Mouse (Mus musculus) layer of hippocampus, adult 2 months (tissue): ENCODE measurements around the gene Ube2s. TPM values are rescaled to one million over a fixed set of nuclear protein-coding genes. Genes with fewer than 3 reads are reported as not detected.
"Not testable (repeated sequence)": the region's sequence is repeated elsewhere in the genome, so short reads cannot be mapped to it uniquely, and the experiment has no call there.

Experiments used
- DNase-seq, 2 experiments: peaks; one replicate each; pipeline ENCODE4 v3.0.0; 2022; ENCODE audit warnings: low spot score in 2 of 2
- H3K27ac ChIP-seq: fragments of 200-600 bp; 2 replicates; pipeline ENCODE4 v1.8.1; 2022
- H3K4me3 ChIP-seq: fragments of 200-600 bp; 2 replicates; pipeline ENCODE4 v1.8.1; 2022; ENCODE audit warnings: mild to moderate bottlenecking
- CTCF ChIP-seq: fragments of 200-600 bp; conservative IDR thresholded peaks from 2 replicates; pipeline ENCODE4 v1.8.1; 2022; ENCODE audit warnings: antibody characterized with exemption, mild to moderate bottlenecking, moderate library complexity
- total RNA-seq, 2 experiments: library from RNA; stranded (reverse); gene quantifications; 2 replicates each; pipeline ENCODE4 v1.2.3; 2021

Ube2s gene
- total RNA-seq, 2 experiments from 2014 or later = 106 to 108 TPM

DNA sequence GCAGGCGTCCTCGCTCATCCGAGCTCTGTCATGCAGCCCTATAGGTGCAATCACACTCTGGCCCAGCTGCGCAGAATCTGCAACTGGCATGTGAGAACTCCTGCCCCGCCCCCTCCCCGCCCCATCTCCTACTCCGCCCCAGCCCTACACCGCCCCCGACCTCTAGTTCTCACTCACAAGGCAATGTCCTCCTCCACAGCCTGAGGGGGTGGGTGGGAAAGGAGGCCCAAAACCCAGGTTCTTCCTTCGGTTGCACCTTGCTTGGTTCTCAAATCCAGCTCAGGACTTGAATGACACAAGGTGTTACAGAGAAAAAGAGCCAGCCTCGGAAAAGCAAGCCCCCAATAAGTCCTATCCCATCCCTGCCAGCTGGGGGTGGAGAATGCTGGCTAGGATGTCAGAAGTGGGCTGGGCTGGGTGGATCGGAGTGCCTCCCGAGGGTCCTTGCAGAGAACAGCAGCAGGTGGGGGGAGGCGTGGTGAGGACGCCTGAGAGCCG, 30.3 kb upstream of the Ube2s start:
- Histone ChIP-seq H3K27ac (peak overlapping the region; percentile 97), H3K4me3 (peak overlapping the region; percentile 72)
- peak; percentile 41 to 57 for DNase-seq
- TF ChIP-seq CTCF = no peak

- peak overlapping the region; percentile 97 for H3K27ac ChIP-seq
- DNase-seq = peak; percentile 61 to 75
- peak overlapping the region; percentile 72 for H3K4me3 ChIP-seq
- TF ChIP-seq CTCF = no peak
Measured at GRCm38 (mm10) chr7:4842077-4842476, 29.7 kb upstream of the Ube2s start.

DNA sequence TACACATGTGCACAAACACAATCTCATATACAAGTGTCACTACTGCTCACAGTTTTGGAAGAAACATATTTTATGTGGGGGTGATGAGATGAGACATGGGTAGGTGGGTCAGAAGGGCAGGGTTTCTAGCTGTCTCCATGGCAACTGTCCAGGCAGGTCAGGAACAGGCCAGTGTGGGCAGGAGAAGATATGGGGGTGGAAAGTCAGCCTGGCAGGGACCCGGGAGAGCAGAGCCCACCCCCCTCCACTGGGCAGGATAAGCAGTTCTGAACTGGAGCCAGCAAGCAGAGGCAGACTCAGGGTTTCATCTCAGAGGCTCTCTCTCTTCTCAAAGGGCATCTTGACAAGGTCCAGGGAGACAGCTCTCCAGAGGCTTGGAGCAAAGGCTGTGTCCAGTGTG, 25.2 kb upstream of the Ube2s start:
- DNase-seq = no peak
- no peak for TF ChIP-seq CTCF
- H3K27ac ChIP-seq = no peak overlapping the region
- H3K4me3 ChIP-seq = no peak overlapping the region

- TF ChIP-seq CTCF = peak; percentile 74
- Histone ChIP-seq H3K27ac (peak overlapping the region; percentile 28; the same call in 1 of the 2 replicates), H3K4me3 (peak overlapping the region; percentile 51)
- DNase-seq = no peak
Measured at GRCm38 (mm10) chr7:4836351-4836792, 24.0 kb upstream of the Ube2s start.

DNA sequence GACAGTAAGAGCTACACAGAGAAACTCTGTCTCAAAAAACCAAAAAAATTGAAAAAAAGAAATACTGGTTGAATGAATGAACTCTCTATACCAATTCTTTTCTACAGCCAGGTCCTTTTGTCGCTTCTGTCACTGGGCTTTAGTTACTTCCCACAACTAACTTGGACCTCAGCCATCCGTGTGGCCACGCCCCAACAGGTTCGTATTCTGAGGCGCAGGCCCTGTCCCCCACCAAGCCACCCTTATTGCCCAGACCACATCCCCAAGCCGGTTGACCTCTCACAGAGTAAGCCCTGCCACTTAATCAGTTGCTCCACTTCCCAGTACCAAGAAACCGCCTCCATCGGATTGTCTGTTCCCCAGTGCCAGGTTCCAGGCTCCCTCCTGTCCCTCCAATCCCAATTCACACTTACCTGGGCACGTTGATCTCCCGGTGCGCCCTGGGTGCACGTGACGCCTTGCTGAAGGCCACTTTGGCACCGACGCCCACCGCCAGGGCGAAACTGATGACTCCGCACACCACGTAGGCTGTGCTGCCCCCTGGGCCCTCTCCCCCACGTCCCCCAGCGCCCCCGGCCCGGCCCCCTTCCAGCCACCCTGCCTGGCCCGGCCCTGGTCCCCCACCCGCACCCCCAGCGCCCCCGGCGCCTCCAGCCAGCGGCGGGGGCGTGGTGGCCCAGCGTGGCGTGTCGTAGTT, 23.4 kb upstream of the Ube2s start:
- Histone ChIP-seq H3K27ac (peak overlapping the region; percentile 28; the same call in 1 of the 2 replicates), H3K4me3 (peak overlapping the region; percentile 51)
- DNase-seq = no peak
- TF ChIP-seq CTCF = no peak

DNA sequence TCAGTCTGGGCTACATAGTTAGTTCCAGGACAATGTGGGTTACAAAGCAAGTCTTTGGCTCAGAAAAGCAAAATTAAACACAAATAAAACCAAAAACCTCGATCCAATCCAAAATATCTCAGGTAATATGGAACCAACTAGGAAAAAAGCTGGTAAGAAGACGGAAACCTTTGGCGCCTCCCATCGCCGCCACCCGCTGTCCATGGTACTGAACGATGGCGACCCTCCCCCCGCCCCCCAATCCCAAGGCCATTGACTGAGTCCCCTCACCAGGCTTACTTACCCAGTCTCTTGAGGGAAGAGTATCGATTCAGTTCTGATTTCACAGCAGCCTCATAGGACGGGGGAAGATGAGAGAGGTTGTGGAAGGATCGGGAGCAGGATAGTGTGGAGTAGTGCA, 18.1 kb upstream of the Ube2s start:
- Histone ChIP-seq H3K4me3 (no peak overlapping the region), H3K27ac (no peak overlapping the region)
- TF ChIP-seq CTCF = no peak
- DNase-seq = no peak

DNA sequence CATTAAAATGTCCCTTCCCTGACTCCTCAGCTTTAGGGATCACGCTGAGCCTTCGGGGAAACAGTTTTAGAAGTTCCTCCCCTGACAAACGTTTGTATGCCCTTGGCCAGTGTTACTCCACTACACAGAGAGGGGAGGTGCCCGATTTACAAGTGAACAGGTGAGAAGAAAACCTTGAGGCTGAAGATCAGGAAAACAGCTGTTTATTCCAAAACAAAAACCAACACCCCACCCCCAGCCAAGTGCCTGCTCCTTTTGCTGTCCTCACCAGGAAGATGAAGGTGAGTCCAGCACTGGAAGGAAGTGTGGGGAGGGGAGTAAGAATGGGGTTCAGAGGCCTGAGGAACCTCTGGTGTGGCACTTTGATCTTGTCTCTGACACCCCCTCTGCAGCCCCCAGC, 13.0 kb upstream of the Ube2s start:
- TF ChIP-seq CTCF = no peak
- Histone ChIP-seq H3K27ac (no peak overlapping the region), H3K4me3 (no peak overlapping the region)
- DNase-seq = no peak

DNA sequence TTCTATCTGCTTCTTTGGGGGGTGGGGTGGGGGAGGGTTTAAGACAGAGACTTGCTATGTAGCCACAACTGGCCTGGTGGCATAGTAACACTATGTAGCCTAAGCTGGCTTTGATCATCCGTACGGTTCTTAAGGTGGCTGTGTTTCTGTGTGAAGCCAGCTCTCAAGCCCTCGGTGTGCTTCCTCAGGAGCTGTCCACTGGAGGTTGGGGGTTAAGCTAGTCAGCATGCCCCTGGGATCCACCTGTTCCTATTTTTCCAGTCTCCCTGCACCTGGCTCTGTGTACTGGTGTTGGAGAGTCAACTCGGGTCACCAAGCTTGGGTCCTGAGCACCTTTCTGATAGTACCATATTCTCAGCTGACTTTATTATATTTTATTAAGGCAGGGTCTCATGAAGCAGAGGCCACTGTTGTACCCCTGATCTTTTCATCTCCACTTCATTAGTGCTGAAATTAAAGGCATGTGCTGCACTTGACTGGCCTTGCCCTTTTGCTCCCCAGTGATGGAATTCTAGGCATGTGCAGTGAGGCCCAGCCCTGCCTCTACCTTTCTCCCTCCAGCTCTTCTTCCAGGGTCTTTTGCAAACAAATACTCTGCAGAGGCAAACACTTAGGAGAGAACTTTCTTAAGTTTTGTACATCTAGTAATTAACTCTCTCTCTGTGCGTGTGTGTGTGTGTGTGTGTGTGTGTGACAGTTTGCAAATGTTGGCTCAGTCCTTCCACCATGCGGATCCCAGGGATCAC, 9.9 kb upstream of the Ube2s start:
- TF ChIP-seq CTCF = no peak
- no peak for DNase-seq
- no peak overlapping the region for H3K4me3 ChIP-seq
- H3K27ac ChIP-seq = peak overlapping the region; percentile 79

- H3K27ac ChIP-seq = peak overlapping the region; percentile 79
- no peak for TF ChIP-seq CTCF
- peak in 1 of 2 experiments; percentile 67 for DNase-seq
- no peak overlapping the region for H3K4me3 ChIP-seq
Measured at GRCm38 (mm10) chr7:4821690-4822089, 9.3 kb upstream of the Ube2s start.

GRCm38 (mm10) chr7:4820925-4821324, 8.5 kb upstream of the Ube2s start:
- H3K27ac ChIP-seq, DNase-seq, H3K4me3 ChIP-seq: not testable (repeated sequence)

DNA sequence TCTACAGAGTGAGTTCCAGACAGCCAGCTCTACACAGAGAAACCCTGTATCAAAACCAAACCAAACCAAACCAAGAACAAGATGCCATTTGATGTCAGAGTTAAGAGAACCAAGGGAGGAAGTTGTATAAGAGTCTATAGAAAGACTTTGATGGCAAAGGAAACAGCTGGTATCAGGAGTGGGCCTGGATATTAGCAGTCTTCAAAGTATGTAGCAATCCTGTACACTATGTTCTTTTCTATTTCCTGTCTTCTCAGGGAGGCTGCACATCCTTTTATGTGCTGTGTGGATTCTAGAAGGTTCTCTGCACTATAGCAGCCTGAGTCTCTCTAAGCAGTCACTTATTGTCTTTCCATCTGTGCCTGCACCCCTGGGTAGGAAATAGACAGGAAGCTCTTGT, 4.2 kb upstream of the Ube2s start:
- TF ChIP-seq CTCF = no peak
- DNase-seq = no peak
- no peak overlapping the region for H3K27ac ChIP-seq
- H3K4me3 ChIP-seq = no peak overlapping the region

GRCm38 (mm10) chr7:4813105-4813791, 858 bp upstream of the Ube2s start:
- H3K27ac ChIP-seq = peak overlapping the region; percentile 96
- peak overlapping the region; percentile 97 for H3K4me3 ChIP-seq
- DNase-seq = no peak
- TF ChIP-seq CTCF = no peak

- H3K27ac ChIP-seq = peak overlapping the region; percentile 96
- H3K4me3 ChIP-seq = peak overlapping the region; percentile 97
- TF ChIP-seq CTCF = no peak
- DNase-seq = no peak
Measured at GRCm38 (mm10) chr7:4811842-4812302, 518 bp downstream of the Ube2s start.

DNA sequence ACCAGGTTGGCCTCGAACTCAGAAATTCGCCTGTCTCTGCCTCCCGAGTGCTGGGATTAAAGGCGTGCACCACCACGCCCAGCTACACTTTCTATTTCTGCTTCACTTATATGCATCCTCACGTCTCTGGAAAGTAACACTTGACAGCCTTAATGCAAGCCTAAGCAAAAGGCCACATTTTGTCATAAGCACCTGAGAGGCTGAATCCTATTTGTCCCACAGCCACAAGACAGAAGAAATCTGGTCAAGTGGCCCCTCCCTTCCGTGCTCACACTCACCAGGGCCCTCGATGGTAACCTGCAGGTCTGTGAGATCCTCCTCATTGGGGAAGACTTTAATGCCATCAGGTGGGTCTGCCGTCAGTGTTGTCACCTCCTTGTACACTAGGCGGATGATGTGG, 1.3 kb downstream of the Ube2s start:
- not testable (repeated sequence) for H3K27ac ChIP-seq, DNase-seq
- H3K4me3 ChIP-seq = peak overlapping the region; percentile 97
